Mouse (Mus musculus) forebrain, postnatal 0 days (tissue): ENCODE data around the gene Cux1. TPM values are rescaled to one million over a fixed set of nuclear protein-coding genes. Genes with fewer than 3 reads are reported as not detected.

Source experiments
- ATAC-seq: fragments of 200-750 bp; cut with Nextera tagmentation; 2 replicates; pipeline ENCODE4 v1.8.0; 2017; ENCODE audit warnings: mild to moderate bottlenecking, moderate library complexity
- DNase-seq: peaks from one replicate; pipeline ENCODE4 v3.0.0-alpha.2; 2015
- H3K27ac ChIP-seq: fragments of 300-500 bp; sonication (generic); 2 replicates; pipeline ENCODE4 v1.5.1; 2014; ENCODE audit warnings: low read depth, mild to moderate bottlenecking, antibody characterized with exemption, low read length, moderate library complexity, mixed read lengths
- H3K27me3 ChIP-seq: fragments of 300-500 bp; sonication (generic); 2 replicates; pipeline ENCODE4 v1.6.1; 2014; ENCODE audit warnings: mild to moderate bottlenecking, low read length, mixed read lengths; ENCODE audit not compliant: insufficient read depth
- H3K36me3 ChIP-seq: fragments of 300-500 bp; sonication (generic); 2 replicates; pipeline ENCODE4 v1.6.1; 2014; ENCODE audit warnings: mild to moderate bottlenecking, moderate library complexity; ENCODE audit not compliant: insufficient read depth
- H3K4me1 ChIP-seq: fragments of 300-500 bp; sonication (generic); 2 replicates; pipeline ENCODE4 v1.6.1; 2014; ENCODE audit warnings: antibody characterized with exemption; ENCODE audit not compliant: insufficient read depth
- H3K4me2 ChIP-seq: fragments of 300-500 bp; sonication (generic); 2 replicates; pipeline ENCODE4 v1.6.1; 2014; ENCODE audit warnings: low read depth, mild to moderate bottlenecking, moderate library complexity
- H3K4me3 ChIP-seq: fragments of 300-500 bp; sonication (generic); 2 replicates; pipeline ENCODE4 v1.5.1; 2014; ENCODE audit warnings: low read depth, low read length, mixed read lengths
- H3K9ac ChIP-seq: fragments of 300-500 bp; sonication (generic); 2 replicates; pipeline ENCODE4 v1.6.1; 2014; ENCODE audit warnings: mild to moderate bottlenecking
- H3K9me3 ChIP-seq: fragments of 300-500 bp; sonication (generic); 2 replicates; pipeline ENCODE4 v1.6.1; 2016; ENCODE audit warnings: low read length
- CTCF ChIP-seq: sonication (generic); IDR thresholded peaks from 2 replicates; pipeline ENCODE4 v1.5.1; 2016; ENCODE audit warnings: antibody characterized with exemption, control low read depth, low read depth
- WGBS: fragments of 180-500 bp; shearing (Covaris S2); extraction: QIAGEN DNeasy Blood & Tissue Kit; methylation state at CpG from one replicate; pipeline ENCODE4 v1.1.7; 2014; 5-methylcytosine and 5-hydroxymethylcytosine counted together
- polyA plus RNA-seq: library from polyadenylated mRNA; unstranded; fragments of >200 nt; fragmentation: Nextera tagmentation; extraction: Ambion mirVana; gene quantifications from 2 replicates; pipeline ENCODE4 v1.2.1, GENCODE M21; 2015
- total RNA-seq: library from RNA; depleted of rRNA; stranded (reverse); fragments of >200 nt; gene quantifications from 2 replicates; pipeline ENCODE4 v1.2.3, GENCODE M21; 2014

The Cux1 gene
- total and polyA plus RNA-seq, 2 experiments from 2014 or later, result 86.0 to 141 TPM

DNA sequence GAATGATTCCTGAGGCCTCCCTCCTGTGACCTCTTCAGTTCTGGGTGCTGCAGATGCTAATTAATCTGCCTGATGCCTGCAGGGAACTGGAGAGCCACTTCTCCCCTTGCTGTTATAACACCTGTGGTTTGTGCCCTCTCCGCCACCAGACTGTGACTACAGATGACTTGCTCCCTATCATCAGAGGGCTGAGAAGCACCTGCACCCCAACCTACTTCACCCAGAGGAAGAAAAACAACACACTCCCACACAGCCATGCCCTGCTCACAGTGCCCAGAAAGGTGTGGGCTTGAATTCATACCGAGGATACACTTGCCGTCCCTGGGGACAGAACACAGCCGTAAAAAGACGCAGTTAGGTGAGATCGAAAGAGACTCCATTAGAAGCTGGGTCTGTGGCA lies 326.1 kb downstream of the Cux1 start:
- H3K27me3 ChIP-seq, result no peaks in the 10 kb centered on the region
- H3K4me2 ChIP-seq, result no peak overlapping the region
- no peak for ATAC-seq
- H3K9me3 ChIP-seq, result no peaks in the 10 kb centered on the region
- WGBS, result 83% methylated on average over 6 of the region's 6 CpGs
- H3K4me3 ChIP-seq, result no peak overlapping the region
- TF ChIP-seq CTCF, result no peak
- H3K27ac ChIP-seq, result no peak overlapping the region
- no peak overlapping the region for H3K9ac ChIP-seq
- H3K4me1 ChIP-seq, result peaks cover 12% of the 10 kb centered on the region; the same call in 1 of the 2 replicates
- H3K36me3 ChIP-seq, result no peaks in the 10 kb centered on the region
- no peak for DNase-seq

- no peak for DNase-seq
- Histone ChIP-seq H3K36me3 (no peaks in the 10 kb centered on the region; the same call in 1 of the 2 replicates), H3K4me2 (no peak overlapping the region), H3K9ac (no peak overlapping the region), H3K27me3 (no peaks in the 10 kb centered on the region), H3K9me3 (no peaks in the 10 kb centered on the region), H3K4me1 (peaks cover 12% of the 10 kb centered on the region; the same call in 1 of the 2 replicates), H3K4me3 (no peak overlapping the region), H3K27ac (no peak overlapping the region)
- TF ChIP-seq CTCF, result no peak
- no peak for ATAC-seq
- 66% methylated on average over 1 of the region's 1 CpGs for WGBS
These were observed 326.9 kb downstream of the Cux1 start for GRCm38 (mm10) chr5:136240381-136240780.

GRCm38 (mm10) chr5:136237607-136238006 lies 329.7 kb downstream of the Cux1 start:
- H3K4me2 ChIP-seq, result peak overlapping the region; percentile 46
- H3K4me1 ChIP-seq, result 0 out of 2 replicates have a peak, but pooled peaks cover 2% of the 10 kb centered on the region
- no peak for TF ChIP-seq CTCF
- H3K9ac ChIP-seq, result peak overlapping the region; percentile 39
- H3K4me3 ChIP-seq, result peak overlapping the region; percentile 28
- H3K27me3 ChIP-seq, result no peaks in the 10 kb centered on the region
- 4% methylated on average over 19 of the region's 19 CpGs for WGBS
- no peak overlapping the region for H3K27ac ChIP-seq
- no peak for ATAC-seq
- H3K9me3 ChIP-seq, result no peaks in the 10 kb centered on the region
- no peak for DNase-seq
- no peaks in the 10 kb centered on the region; the same call in 1 of the 2 replicates for H3K36me3 ChIP-seq

GRCm38 (mm10) chr5:136236611-136237010 lies 330.7 kb downstream of the Cux1 start:
- DNase-seq, result no peak
- ATAC-seq, result no peak

GRCm38 (mm10) chr5:136230348-136231035 lies 336.8 kb downstream of the Cux1 start:
- 79% methylated on average over 4 of the region's 4 CpGs for WGBS
- Histone ChIP-seq H3K9ac (no peak overlapping the region), H3K36me3 (peaks cover 48% of the 10 kb centered on the region), H3K9me3 (no peaks in the 10 kb centered on the region), H3K27ac (no peak overlapping the region), H3K4me2 (no peak overlapping the region), H3K4me1 (no peaks in the 10 kb centered on the region), H3K4me3 (no peak overlapping the region), H3K27me3 (no peaks in the 10 kb centered on the region)
- no peak for TF ChIP-seq CTCF
- DNase-seq (no peak), ATAC-seq (no peak)

More at GRCm38 (mm10) chr5:136236611-136237010, 330.7 kb downstream of the Cux1 start:
- Histone ChIP-seq H3K36me3 (peaks cover 4% of the 10 kb centered on the region), H3K4me1 (no peaks in the 10 kb centered on the region), H3K27me3 (no peaks in the 10 kb centered on the region), H3K4me3 (no peak overlapping the region), H3K4me2 (no peak overlapping the region), H3K9ac (no peak overlapping the region), H3K9me3 (no peaks in the 10 kb centered on the region), H3K27ac (no peak overlapping the region)
- 82% methylated on average over 5 of the region's 5 CpGs for WGBS
- TF ChIP-seq CTCF, result no peak

GRCm38 (mm10) chr5:136226246-136226876 lies 340.9 kb downstream of the Cux1 start:
- ATAC-seq (no peak), DNase-seq (no peak)
- Histone ChIP-seq H3K27me3 (no peaks in the 10 kb centered on the region), H3K9me3 (no peaks in the 10 kb centered on the region), H3K4me2 (no peak overlapping the region), H3K36me3 (peaks cover 78% of the 10 kb centered on the region), H3K4me1 (no peaks in the 10 kb centered on the region), H3K9ac (no peak overlapping the region), H3K4me3 (no peak overlapping the region), H3K27ac (no peak overlapping the region)
- no peak for TF ChIP-seq CTCF
- 67% methylated on average over 7 of the region's 7 CpGs for WGBS

DNA sequence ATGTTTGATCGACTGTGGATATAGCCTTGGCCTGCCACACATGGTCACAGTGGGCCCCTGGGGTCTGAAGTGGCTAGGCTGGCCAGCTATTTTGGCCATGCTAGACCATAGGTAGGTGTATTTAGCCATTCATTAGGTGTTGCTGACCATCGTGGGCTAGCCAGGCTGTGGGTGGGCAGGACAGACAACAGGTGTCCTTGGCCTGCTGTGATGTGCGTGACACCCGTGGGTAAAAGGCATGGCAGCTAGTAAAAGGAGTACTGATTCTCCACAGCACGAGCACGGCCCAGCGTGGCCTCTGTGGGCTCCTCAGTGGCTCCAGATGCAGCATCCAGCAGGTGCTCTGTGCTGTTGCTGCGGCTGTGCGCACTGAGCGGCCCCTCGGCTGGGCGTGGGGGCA lies 348.7 kb downstream of the Cux1 start:
- TF ChIP-seq CTCF, result no peak
- no peak overlapping the region for H3K4me3 ChIP-seq
- DNase-seq (no peak), ATAC-seq (no peak)
- H3K9me3 ChIP-seq, result no peaks in the 10 kb centered on the region
- no peak overlapping the region for H3K4me2 ChIP-seq
- H3K36me3 ChIP-seq, result peaks cover 54% of the 10 kb centered on the region
- H3K9ac ChIP-seq, result no peak overlapping the region
- H3K27ac ChIP-seq, result no peak overlapping the region
- no peaks in the 10 kb centered on the region for H3K4me1 ChIP-seq
- 83% methylated on average over 12 of the region's 12 CpGs for WGBS
- H3K27me3 ChIP-seq, result no peaks in the 10 kb centered on the region
